Mouse (Mus musculus) cerebellum, adult (tissue): Measurements from ENCODE around the gene Sptb.

ENCODE experiments used
- ATAC-seq: cut with Nextera tagmentation; 2 replicates; pipeline ENCODE4 v1.9.2; 2017; ENCODE audit warnings: mild to moderate bottlenecking, moderate library complexity, mixed read lengths; ENCODE audit not compliant: insufficient number of reproducible peaks, low FRiP score, low TSS enrichment

Sptb gene

GRCm38 (mm10) chr12:76612621-76613020 lies 97.7 kb downstream of the Sptb start:
- no peak for ATAC-seq

GRCm38 (mm10) chr12:76608997-76609565 lies 101.3 kb downstream of the Sptb start:
- ATAC-seq, result no peak

GRCm38 (mm10) chr12:76608241-76608640 lies 102.1 kb downstream of the Sptb start:
- ATAC-seq, result no peak

- ATAC-seq, result no peak
Observed at GRCm38 (mm10) chr12:76605837-76606236, 104.5 kb downstream of the Sptb start.

- ATAC-seq, result no peak
Observed at GRCm38 (mm10) chr12:76604546-76604945, 105.8 kb downstream of the Sptb start.

- ATAC-seq, result no peak
Observed at GRCm38 (mm10) chr12:76603779-76604178, 106.6 kb downstream of the Sptb start.

- no peak for ATAC-seq
Observed at GRCm38 (mm10) chr12:76598196-76598928, 112.0 kb downstream of the Sptb start.

- ATAC-seq, result 0 out of 2 replicates have a peak, but pooled peaks have one; percentile 23
Observed at GRCm38 (mm10) chr12:76597577-76598100, 112.7 kb downstream of the Sptb start.

- ATAC-seq, result no peak
Observed at GRCm38 (mm10) chr12:76596292-76597023, 113.9 kb downstream of the Sptb start.

GRCm38 (mm10) chr12:76595830-76596229 lies 114.5 kb downstream of the Sptb start:
- no peak for ATAC-seq

GRCm38 (mm10) chr12:76594556-76594955 lies 115.8 kb downstream of the Sptb start:
- no peak for ATAC-seq

- ATAC-seq, result no peak
Observed at GRCm38 (mm10) chr12:76593839-76594322, 116.5 kb downstream of the Sptb start.

- ATAC-seq, result no peak
Observed at GRCm38 (mm10) chr12:76593254-76593653, 117.1 kb downstream of the Sptb start.

- ATAC-seq, result no peak
Observed at GRCm38 (mm10) chr12:76592213-76592612, 118.1 kb downstream of the Sptb start.

GRCm38 (mm10) chr12:76591037-76591436 lies 119.3 kb downstream of the Sptb start:
- ATAC-seq, result no peak

GRCm38 (mm10) chr12:76589531-76589930 lies 120.8 kb downstream of the Sptb start:
- no peak for ATAC-seq

GRCm38 (mm10) chr12:76587357-76587756 lies 123.0 kb downstream of the Sptb start:
- ATAC-seq, result no peak

- no peak for ATAC-seq
Observed at GRCm38 (mm10) chr12:76585028-76585427, 125.3 kb downstream of the Sptb start.

- no peak for ATAC-seq
Observed at GRCm38 (mm10) chr12:76583454-76583853, 126.9 kb downstream of the Sptb start.

- ATAC-seq, result no peak
Observed at GRCm38 (mm10) chr12:76582841-76583240, 127.5 kb downstream of the Sptb start.

GRCm38 (mm10) chr12:76582139-76582538 lies 128.2 kb downstream of the Sptb start:
- no peak for ATAC-seq
